Mouse (Mus musculus) R1 (cell line): ENCODE data around the gene Egr4.

Experiments used
- DNase-seq: peaks from one replicate; pipeline ENCODE4 v3.0.0-alpha.2; 2018; ENCODE audit warnings: low read depth, low spot score

Egr4 gene

GRCm38 (mm10) chr6:85496976-85497375 lies 16.4 kb downstream of the Egr4 start:
- DNase-seq: no peak

- no peak for DNase-seq
Measured at GRCm38 (mm10) chr6:85491606-85492005, 21.8 kb downstream of the Egr4 start.

- no peak for DNase-seq
Measured at GRCm38 (mm10) chr6:85490252-85490651, 23.1 kb downstream of the Egr4 start.

- no peak for DNase-seq
Measured at GRCm38 (mm10) chr6:85489717-85490116, 23.7 kb downstream of the Egr4 start.

GRCm38 (mm10) chr6:85488510-85488909 lies 24.9 kb downstream of the Egr4 start:
- no peak for DNase-seq

GRCm38 (mm10) chr6:85485738-85486137 lies 27.7 kb downstream of the Egr4 start:
- DNase-seq: no peak

- peak; percentile 58 for DNase-seq
Measured at GRCm38 (mm10) chr6:85483843-85484721, 29.3 kb downstream of the Egr4 start.

GRCm38 (mm10) chr6:85480685-85481084 lies 32.7 kb downstream of the Egr4 start:
- no peak for DNase-seq

GRCm38 (mm10) chr6:85479979-85480378 lies 33.4 kb downstream of the Egr4 start:
- no peak for DNase-seq

- DNase-seq: peak; percentile 42
Measured at GRCm38 (mm10) chr6:85478416-85478815, 35.0 kb downstream of the Egr4 start.

- peak; percentile 78 for DNase-seq
Measured at GRCm38 (mm10) chr6:85477366-85477917, 35.9 kb downstream of the Egr4 start.

GRCm38 (mm10) chr6:85475581-85475980 lies 37.8 kb downstream of the Egr4 start:
- DNase-seq: peak; percentile 51

- DNase-seq: no peak
Measured at GRCm38 (mm10) chr6:85472542-85472941, 40.8 kb downstream of the Egr4 start.

- no peak for DNase-seq
Measured at GRCm38 (mm10) chr6:85471962-85472361, 41.4 kb downstream of the Egr4 start.

- no peak for DNase-seq
Measured at GRCm38 (mm10) chr6:85469660-85470430, 43.5 kb downstream of the Egr4 start.

GRCm38 (mm10) chr6:85465381-85465780 lies 48.0 kb downstream of the Egr4 start:
- peak; percentile 39 for DNase-seq
